Mouse (Mus musculus): ENCODE measurements around the gene Zscan4b.
"Not testable (repeated sequence)": the region's sequence is repeated elsewhere in the genome, so short reads cannot be mapped to it uniquely, and the experiment has no call there.

Zscan4b gene

DNA sequence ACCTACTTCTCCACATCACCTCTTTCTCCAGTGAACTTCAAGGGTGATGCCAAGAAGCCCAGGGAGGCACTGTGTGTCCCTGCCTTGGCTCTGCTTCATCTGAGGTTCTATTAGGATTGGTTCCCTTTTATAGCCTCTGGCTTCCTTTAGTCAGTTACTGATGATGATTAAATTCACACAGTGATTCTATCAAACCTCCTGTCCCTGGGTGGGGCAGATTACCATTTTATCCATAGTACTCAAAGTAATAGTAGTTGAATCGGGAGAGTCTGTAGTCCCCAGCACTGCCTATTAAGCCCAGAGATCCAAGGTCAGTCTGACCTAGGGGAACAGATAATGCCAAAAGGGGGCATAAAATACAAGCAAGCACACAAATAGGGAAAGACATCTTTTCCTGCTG, at the start of gene Zscan4b:
Zscan4b (minus strand) TSS at position 101 of the 400 bp plus-strand sequence.
- in situ Hi-C loops (cut with MboI, MseI), result not testable (repeated sequence)
